Mouse (Mus musculus): ENCODE data around the gene Gm20388. TPM values are rescaled to one million over a fixed set of nuclear protein-coding genes. Genes with fewer than 3 reads are reported as not detected.
A peak's percentile ranks its signal among the peaks of the same experiment; 100 is the strongest.

Gm20388 gene
- total RNA-seq, 2 experiments from 2014 or later: 18.6 TPM; not detected in 1

DNA sequence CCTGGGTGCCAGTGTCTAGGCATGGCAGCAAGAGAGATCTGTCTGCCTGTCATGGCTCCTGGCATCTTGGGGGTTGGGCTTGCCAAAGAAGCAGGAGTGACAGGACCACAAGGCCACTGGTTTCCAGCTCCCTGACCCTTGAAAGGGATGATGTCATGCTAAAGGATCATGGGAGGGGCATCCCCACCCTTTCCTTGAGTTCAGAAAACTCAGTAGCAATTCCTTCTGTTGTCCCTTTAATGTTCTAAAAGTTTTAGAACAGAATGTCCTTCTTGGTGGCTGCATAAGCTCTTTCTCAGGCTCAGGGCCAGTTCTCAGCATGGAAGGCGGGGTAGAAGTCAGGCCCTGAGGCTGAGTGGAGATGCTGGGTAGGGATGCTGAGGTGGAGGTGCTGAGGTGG is 262.6 kb downstream of the Gm20388 start:
- intact Hi-C loops (cut with DNase I): no loop called here
- no peak for DNase-seq (ENCODE audit: low spot score in 2 of 2)

DNA sequence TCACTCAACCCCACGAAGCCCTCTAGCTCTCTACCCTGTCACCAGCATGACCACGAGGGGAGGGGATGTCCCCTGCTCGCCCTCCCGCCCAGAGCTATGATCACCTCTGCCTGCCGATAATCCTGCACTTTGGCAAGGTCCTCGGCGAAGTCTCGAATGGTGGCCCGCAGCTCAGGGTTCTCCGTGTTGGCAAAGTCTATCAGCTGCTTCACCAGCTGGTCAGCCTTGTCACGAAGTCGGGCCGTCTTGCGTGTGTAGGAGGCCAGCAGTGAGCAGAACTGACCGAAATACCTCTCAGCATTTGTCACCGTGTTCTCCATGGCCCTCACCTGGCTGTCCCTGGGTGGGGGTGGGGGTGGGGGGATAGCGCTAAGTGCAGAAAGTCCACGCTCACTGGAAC is 264.0 kb downstream of the Gm20388 start:
- intact Hi-C loops (cut with DNase I): loop anchor here (5.0 kb wide), 3 partner anchors 93 to 433 kb away; no protein-coding TSS in a partner anchor
- no peak for DNase-seq (ENCODE audit: low spot score in 2 of 2)

DNA sequence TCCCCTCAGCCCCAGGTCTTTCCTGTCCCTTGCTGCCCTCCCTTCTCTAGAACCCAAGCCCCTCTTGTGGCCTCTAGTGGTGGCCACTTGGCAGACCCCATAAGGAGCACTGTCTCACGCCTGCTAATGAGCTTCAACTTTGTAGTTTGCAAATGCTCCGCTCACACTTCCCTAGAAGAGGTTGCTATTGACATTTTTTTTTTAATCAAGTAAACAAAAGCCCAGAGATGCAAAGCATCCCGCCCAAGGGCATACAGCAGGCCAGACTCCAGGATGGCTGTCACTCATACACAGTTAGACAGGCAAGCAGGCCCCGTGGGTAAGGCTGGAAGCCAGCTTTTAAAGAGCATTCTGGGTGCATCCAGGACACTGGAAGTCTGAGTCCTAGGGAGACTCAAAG is 266.0 kb downstream of the Gm20388 start:
- intact Hi-C loops (cut with DNase I): loop anchor here (5.0 kb wide), 3 partner anchors 91 to 431 kb away; no protein-coding TSS in a partner anchor

DNA sequence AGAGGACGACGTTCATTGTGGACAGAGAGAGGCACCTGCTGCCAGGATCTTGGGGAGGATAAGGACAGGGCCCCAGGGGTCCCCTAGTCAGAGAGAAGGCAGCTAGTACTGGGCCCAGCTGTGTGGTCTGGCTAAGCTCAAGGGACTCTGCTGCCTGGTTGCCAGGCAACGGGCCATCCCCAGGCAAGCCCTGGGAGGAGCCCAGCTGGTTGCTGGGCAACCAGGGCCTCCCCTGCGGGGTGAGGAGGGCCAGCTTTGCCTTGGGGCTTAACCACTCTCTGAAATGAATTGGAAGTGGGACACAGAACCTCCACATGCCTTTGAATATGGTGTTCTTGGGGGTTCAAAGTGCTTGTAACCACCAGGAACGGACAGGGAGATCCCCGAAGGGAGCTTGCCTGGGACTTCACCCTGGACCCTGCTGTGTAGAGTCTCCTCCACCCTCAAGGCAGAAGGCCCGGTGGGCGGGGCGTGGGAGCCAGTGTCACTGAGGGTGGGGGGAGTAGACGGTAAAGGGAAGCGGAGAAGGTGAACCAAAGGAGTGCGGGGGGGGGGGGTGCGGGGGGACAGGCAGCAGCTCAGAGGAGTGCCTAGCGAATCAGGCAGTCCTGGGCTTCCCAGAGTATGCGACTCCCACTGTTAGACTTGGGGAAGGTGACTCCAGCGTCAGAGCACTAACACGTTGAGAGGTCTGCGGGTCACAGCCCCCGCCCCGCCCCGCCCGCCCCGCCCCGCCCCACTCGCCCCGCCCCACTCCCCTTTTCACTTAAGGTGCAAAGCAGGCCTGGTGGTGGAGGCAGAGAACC is 266.9 kb downstream of the Gm20388 start, which contains the start of gene Fam92b:
TSS of gene Fam92b (minus strand) at position 149 of the 806 bp plus-strand sequence.
- DNase-seq (ENCODE audit: low spot score in 2 of 2): peak; percentile 59 to 73
- intact Hi-C loops (cut with DNase I): loop anchor here (2.0 to 5.0 kb wide), 4 partner anchors 90 to 430 kb away; no protein-coding TSS in a partner anchor

More for the DNA sequence above, 266.0 kb downstream of the Gm20388 start:
- no peak for DNase-seq (ENCODE audit: low spot score in 2 of 2)

DNA sequence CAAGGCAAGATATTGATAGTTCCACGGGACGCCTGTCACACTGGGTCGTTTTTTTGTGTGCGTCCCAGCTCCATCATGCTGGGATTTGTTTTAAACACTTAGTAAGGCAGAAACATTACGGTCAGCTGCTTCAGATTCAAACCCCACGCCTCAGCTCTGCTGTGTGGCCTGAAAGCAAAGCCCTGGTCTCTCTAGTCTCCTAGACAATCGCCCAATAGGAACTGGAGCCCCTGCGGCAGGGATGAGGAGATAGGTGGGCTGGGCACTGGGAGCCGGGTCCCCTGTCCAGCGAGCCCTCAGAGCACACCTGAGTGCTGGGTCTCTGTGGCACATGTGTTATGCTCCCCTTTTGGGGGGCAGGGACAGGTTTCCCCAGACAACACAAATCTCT is 267.5 kb downstream of the Gm20388 start:
- DNase-seq (ENCODE audit: low spot score in 2 of 2): no peak
- intact Hi-C loops (cut with DNase I): loop anchor here (2.0 to 5.0 kb wide), 4 partner anchors 89 to 429 kb away; no protein-coding TSS in a partner anchor

DNA sequence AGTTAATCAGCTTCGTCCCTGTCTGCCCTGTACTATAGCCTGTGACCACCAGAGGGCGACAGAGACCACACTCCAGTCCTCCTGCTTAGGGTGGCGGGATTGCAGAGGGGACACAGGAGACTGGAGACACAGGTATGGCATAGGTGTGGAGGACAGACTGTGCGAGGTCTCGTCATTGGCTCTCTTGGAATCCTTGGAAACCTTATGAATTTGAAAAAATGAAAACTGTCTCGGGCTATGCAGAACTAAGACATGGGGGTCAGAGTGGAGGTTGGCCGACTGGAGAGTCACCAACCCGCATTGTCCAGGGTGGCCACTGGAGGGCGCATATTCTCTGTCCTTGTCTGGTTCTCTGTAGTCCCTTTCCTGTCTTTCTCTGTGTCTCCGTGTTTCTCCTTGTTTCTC is 268.4 kb downstream of the Gm20388 start:
- DNase-seq (ENCODE audit: low spot score in 2 of 2): peak; percentile 86
- intact Hi-C loops (cut with DNase I): loop anchor here (2.0 to 5.0 kb wide), 4 partner anchors 88 to 428 kb away; no protein-coding TSS in a partner anchor

- DNase-seq (ENCODE audit: low spot score in 2 of 2): no peak
- intact Hi-C loops (cut with DNase I): no loop called here
These were observed 269.9 kb downstream of the Gm20388 start for GRCm38 (mm10) chr8:120180445-120180970.

GRCm38 (mm10) chr8:120181274-120181673 is 270.6 kb downstream of the Gm20388 start:
- intact Hi-C loops (cut with DNase I): no loop called here
- DNase-seq (ENCODE audit: low spot score in 2 of 2): no peak

DNA sequence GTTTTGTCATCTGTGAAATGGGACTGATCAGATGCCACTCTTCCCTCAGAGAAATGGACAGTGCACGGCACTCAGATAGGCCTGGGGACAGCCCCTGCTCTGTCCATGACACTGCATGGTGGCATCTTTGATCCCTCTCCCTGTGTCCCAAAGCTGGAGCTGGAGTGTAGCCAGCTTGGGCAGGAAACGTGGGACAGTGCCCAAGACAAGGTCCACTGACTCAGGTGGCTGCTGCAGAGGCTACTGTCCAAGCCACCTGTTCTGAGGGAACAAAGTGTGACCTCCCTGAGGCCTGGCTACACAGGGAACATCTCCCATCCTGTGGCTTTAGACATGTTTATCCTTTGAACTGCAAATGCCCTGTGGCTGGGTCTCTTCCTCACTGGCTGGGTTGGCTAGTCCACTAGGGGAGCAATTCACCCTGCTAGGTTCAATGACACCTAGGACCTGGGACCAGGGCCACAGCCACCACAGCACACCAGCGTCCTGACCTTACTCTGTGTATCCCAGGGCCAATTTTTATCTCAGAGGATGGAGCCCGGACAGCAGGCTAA is 271.3 kb downstream of the Gm20388 start:
- intact Hi-C loops (cut with DNase I): no loop called here
- DNase-seq (ENCODE audit: low spot score in 2 of 2): no peak

- DNase-seq (ENCODE audit: low spot score in 2 of 2): no peak
- intact Hi-C loops (cut with DNase I): no loop called here
These were observed 273.7 kb downstream of the Gm20388 start for GRCm38 (mm10) chr8:120184366-120184765.

DNA sequence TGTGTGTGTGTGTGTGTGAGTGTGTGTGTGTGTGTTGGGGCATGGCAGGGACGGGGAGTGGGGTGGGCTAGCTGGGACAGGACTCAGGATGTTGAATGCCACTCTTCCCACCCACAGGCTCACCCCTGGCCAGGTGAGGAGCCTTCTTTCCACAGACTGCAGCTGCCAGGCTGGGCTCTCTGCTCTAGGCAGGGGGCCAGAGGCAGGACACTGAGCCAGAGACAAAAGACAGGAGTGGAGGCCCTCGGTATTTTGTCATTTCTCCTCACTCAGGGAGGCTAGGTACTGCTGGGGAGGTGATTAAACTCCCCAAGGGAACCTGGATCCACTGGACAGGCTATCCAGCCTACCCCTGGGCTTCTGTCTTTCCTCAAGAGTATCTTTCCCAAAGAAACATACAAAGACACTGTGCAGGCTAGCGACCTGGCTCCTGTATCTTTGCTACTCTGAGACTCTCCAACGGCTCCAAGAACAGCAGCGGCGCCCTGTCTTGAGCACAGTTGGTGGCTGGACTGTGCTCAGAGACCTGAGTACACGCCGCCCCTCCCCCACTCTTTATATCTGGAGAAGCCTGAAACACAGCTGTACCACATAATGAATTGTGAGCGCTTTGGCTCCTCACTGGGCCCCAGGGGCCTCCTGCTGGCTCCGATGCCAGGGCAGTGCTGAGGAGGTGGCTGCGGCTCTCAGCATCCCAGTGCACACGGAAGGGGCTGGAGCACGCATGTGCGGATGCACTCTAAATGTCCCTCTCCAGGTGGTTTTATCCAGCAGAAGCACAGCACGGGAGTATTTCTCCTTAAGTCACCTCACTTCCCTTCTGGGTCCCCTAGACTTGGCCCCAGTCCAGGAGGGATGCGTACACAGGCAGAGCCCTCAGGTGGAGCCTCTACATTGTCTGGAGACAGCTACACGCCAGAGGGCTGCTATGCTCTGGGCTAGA is 274.5 kb downstream of the Gm20388 start:
- intact Hi-C loops (cut with DNase I): no loop called here
- DNase-seq (ENCODE audit: low spot score in 2 of 2): no peak

DNA sequence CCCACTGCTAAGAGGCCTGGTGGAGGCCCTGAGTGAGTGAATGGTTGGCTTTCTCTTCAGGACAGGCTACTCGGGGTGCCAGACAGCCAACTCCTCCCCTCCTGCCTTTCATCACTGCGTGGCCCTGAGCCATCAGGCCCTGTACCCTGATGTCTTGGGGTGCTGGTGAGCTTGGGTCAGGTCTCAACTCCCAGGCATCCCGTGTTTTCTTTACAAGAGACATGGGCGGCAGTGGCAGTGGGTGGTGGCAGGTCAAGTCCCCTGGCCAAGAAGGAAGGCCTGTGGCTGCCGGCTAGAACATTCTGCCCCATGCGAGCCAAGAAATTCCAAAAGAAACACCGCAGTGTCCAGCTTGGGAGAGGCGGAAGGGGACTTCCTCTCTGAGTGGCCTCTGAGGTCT is 275.8 kb downstream of the Gm20388 start:
- intact Hi-C loops (cut with DNase I): no loop called here
- no peak for DNase-seq (ENCODE audit: low spot score in 2 of 2)

GRCm38 (mm10) chr8:120188510-120188909 is 277.9 kb downstream of the Gm20388 start:
- DNase-seq (ENCODE audit: low spot score in 2 of 2): no peak
- intact Hi-C loops (cut with DNase I): no loop called here

DNA sequence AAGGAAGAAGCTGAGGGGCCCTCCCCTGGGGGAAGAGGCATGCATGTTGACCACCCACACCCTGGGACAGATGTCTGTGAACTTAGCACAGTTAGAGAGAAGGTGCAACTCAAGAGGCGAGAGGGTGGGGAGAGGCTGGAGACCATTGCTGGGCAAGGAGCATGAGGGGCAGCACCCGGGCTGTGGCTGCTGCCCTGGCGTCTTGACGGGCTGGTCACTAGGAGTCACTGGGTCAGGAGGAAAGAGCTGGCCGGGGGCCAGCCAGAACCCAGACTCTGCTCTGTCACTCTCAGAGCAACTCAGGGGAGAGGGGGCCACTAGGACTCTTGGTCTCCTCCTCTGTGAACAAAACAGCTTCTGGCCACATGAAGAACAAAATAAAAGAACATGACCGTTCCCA is 278.8 kb downstream of the Gm20388 start:
- intact Hi-C loops (cut with DNase I): no loop called here
- no peak for DNase-seq (ENCODE audit: low spot score in 2 of 2)

- intact Hi-C loops (cut with DNase I): no loop called here
- DNase-seq (ENCODE audit: low spot score in 2 of 2): no peak
These were observed 279.6 kb downstream of the Gm20388 start for GRCm38 (mm10) chr8:120190107-120190809.

DNA sequence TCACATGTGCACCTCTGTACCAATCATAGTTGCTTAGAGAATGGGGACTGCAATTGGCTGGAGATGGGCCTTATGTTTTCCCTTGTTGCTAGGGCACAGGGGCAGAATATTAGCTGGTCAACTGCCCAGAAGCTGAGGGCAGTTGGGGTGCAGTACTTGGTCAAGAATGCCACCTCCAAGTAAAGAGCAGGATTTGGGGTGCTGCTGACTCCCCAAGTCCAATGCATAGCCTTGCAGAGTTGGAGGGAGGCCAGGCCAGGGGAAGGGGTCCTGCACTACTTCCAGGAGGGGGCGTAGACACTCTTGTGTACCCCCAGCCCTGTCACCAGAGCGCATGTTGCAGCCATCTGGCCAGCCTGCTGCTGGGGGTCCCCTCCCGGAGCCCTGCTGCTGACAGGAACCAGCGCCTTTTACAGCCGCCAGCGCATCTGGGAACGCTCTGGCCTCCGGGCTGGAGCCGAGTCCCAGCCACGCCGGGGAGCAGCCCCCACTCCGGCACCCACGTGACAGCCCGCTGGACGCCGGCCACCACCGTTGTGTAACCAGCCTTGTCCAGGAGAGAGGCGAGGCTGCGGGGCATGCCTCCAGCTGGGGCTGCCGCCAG is 280.3 kb downstream of the Gm20388 start:
- DNase-seq (ENCODE audit: low spot score in 2 of 2): peak; percentile 75 to 89
- intact Hi-C loops (cut with DNase I): no loop called here

- intact Hi-C loops (cut with DNase I): no loop called here
- no peak for DNase-seq (ENCODE audit: low spot score in 2 of 2)
These were observed 281.0 kb downstream of the Gm20388 start for GRCm38 (mm10) chr8:120191633-120192032.

- intact Hi-C loops (cut with DNase I): no loop called here
- no peak for DNase-seq (ENCODE audit: low spot score in 2 of 2)
These were observed 281.5 kb downstream of the Gm20388 start for GRCm38 (mm10) chr8:120192118-120192517.

GRCm38 (mm10) chr8:120201351-120201750 is 290.7 kb downstream of the Gm20388 start:
- DNase-seq (ENCODE audit: low spot score in 2 of 2): no peak
- intact Hi-C loops (cut with DNase I): no loop called here
